Mouse (Mus musculus) intestine, postnatal 0 days (tissue): ENCODE measurements at regions not wholly inside any gene's neighbourhood (a gene's known extent, or its start where the extent isn't known, plus 50 kb on each side); places are given as distances from the start of the nearest gene placed in this dataset.

Source experiments
- ATAC-seq: fragments of 200-750 bp; cut with Nextera tagmentation; 2 replicates; pipeline ENCODE4 v1.8.0; 2017; ENCODE audit warnings: mild to moderate bottlenecking, moderate TSS enrichment, moderate library complexity
- H3K27ac ChIP-seq: fragments of 300-500 bp; sonication (generic); 2 replicates; pipeline ENCODE4 v1.5.1; 2014; ENCODE audit warnings: mild to moderate bottlenecking, low read depth, low read length, moderate library complexity
- H3K27me3 ChIP-seq: fragments of 300-500 bp; sonication (generic); replicated peaks from 2 replicates; pipeline ENCODE4 v1.6.1; 2014; ENCODE audit warnings: low read length, mixed read lengths; ENCODE audit not compliant: control insufficient read depth, insufficient read depth
- H3K36me3 ChIP-seq: fragments of 300-500 bp; sonication (generic); 2 replicates; pipeline ENCODE4 v1.6.1; 2014; ENCODE audit warnings: mild to moderate bottlenecking, moderate library complexity; ENCODE audit not compliant: control insufficient read depth, insufficient read depth
- H3K4me1 ChIP-seq: fragments of 300-500 bp; sonication (generic); replicated peaks from 2 replicates; pipeline ENCODE4 v1.6.1; 2014; ENCODE audit warnings: antibody characterized with exemption, low read length, mixed read lengths; ENCODE audit not compliant: control insufficient read depth, insufficient read depth
- H3K4me2 ChIP-seq: fragments of 300-500 bp; sonication (generic); replicated peaks from 2 replicates; pipeline ENCODE4 v1.6.1; 2014; ENCODE audit warnings: low read depth, mild to moderate bottlenecking, moderate library complexity
- H3K4me3 ChIP-seq: fragments of 300-500 bp; sonication (generic); 2 replicates; pipeline ENCODE4 v1.5.1; 2014; ENCODE audit warnings: low read depth, low read length
- H3K9ac ChIP-seq: fragments of 300-500 bp; sonication (generic); 2 replicates; pipeline ENCODE4 v1.6.1; 2014; ENCODE audit warnings: mild to moderate bottlenecking, low read depth, low read length
- H3K9me3 ChIP-seq: fragments of 300-500 bp; sonication (generic); 2 replicates; pipeline ENCODE4 v1.6.1; 2016; ENCODE audit warnings: mixed run types; ENCODE audit not compliant: control insufficient read depth
- CTCF ChIP-seq: sonication (generic); IDR thresholded peaks from 2 replicates; pipeline ENCODE4 v1.5.1; 2016; ENCODE audit warnings: low read depth, mild to moderate bottlenecking, control low read depth, antibody characterized with exemption, moderate library complexity
- WGBS: fragments of 180-500 bp; shearing (Covaris S2); extraction: QIAGEN DNeasy Blood & Tissue Kit; methylation state at CpG from one replicate; pipeline ENCODE4 v1.1.7; 2014; 5-methylcytosine and 5-hydroxymethylcytosine counted together

DNA sequence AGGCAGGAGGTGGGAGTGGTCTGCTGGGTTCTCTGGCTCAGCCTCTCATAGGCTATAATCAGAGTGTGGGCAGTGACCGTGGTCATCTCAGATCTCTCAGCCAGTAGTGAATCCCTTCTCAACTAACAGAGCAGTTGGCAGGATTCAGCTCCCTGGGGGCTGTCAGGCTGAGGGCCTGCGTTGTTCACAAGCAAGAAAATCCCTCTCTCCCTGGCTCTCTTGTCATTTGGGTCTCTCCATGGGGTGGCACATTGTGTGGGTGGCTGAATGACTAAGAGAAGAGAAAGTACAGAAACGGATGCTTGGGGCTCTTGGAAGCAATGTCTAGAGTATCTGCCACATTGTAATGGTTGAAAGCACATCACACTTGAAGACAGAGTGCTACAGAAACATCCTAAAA is 542.0 kb upstream of the Adam5 start:
- no peak overlapping the region for H3K4me2 ChIP-seq
- WGBS: 58% methylated on average over 3 of the region's 3 CpGs
- no peak overlapping the region for H3K4me3 ChIP-seq
- H3K4me1 ChIP-seq: no peaks in the 10 kb centered on the region
- no peaks in the 10 kb centered on the region for H3K9me3 ChIP-seq
- TF ChIP-seq CTCF: no peak
- no peak overlapping the region for H3K27ac ChIP-seq
- ATAC-seq: no peak
- no peak overlapping the region for H3K9ac ChIP-seq
- H3K36me3 ChIP-seq: no peaks in the 10 kb centered on the region
- H3K27me3 ChIP-seq: no peaks in the 10 kb centered on the region

DNA sequence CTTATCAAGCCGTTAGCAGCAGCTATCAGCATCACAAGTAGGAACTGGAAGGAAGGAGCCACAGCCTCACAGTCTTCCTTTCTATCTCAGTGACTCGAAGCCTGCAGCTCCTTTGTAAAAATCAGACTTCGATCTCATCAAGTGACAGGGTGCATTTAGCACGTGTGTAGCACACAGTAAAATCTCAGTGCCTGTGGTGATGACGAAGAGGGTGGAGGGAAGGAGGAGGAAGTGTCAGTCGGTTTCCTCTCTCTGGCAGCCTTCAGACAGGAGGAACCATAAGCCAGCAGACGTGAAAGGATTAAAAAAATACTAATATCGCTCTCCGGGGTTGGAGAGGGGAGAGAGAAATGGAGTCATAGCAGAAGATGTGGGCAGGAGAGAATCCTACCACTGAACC is 538.5 kb upstream of the Adam5 start:
- H3K9me3 ChIP-seq: no peaks in the 10 kb centered on the region
- no peak for ATAC-seq
- H3K27me3 ChIP-seq: no peaks in the 10 kb centered on the region
- H3K9ac ChIP-seq: no peak overlapping the region
- H3K27ac ChIP-seq: no peak overlapping the region
- H3K4me2 ChIP-seq: no peak overlapping the region
- H3K4me3 ChIP-seq: no peak overlapping the region
- 51% methylated on average over 9 of the region's 9 CpGs for WGBS
- H3K4me1 ChIP-seq: no peaks in the 10 kb centered on the region
- H3K36me3 ChIP-seq: no peaks in the 10 kb centered on the region
- TF ChIP-seq CTCF: no peak

DNA sequence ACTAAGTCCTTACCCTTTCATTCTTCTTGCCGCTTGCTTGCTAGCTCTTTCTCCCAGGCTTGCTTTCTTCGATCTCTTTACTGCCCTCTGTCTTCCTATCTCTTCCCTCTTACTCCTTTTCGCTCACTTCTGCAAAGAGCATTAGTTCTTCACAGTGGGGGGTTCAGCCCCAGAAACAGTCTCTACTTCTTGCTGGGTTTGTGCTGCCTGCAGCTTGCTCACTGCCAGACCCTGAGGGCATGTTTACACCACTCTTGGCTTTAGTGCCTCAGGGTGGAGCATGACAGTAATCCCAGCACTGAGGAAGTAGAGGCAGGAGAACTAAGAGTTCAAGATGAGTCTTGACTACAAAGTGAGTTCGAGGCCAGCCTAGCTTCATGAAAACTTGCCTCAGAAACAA is 538.0 kb upstream of the Adam5 start:
- no peak for ATAC-seq

DNA sequence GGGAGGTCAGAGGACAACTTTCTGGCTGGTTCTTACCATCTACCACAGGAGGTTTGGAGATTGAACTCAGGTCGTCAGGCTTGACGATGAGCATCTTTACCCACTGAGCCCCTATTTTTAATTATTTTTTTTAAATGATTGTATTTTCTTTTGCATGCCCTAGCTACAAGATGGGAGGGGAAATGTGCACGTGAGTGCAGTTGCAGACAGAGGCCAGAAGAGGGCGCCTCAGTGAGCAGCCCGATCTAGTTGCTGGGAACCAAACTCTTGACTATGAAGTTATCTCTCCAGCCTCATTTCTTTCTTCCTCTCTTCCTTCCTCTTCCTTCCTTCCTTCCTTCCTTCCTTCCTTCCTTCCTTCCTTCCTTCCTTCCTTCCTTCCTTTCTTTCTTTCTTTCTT is 537.3 kb upstream of the Adam5 start:
- TF ChIP-seq CTCF: peak; percentile 32; the same call in 1 of the 2 replicates

More for the DNA sequence above, 538.0 kb upstream of the Adam5 start:
- Histone ChIP-seq H3K4me2 (no peak overlapping the region), H3K27ac (no peak overlapping the region), H3K9me3 (no peaks in the 10 kb centered on the region), H3K4me3 (no peak overlapping the region), H3K4me1 (no peaks in the 10 kb centered on the region), H3K36me3 (no peaks in the 10 kb centered on the region), H3K9ac (no peak overlapping the region), H3K27me3 (no peaks in the 10 kb centered on the region)
- 66% methylated on average over 4 of the region's 4 CpGs for WGBS
- TF ChIP-seq CTCF: no peak

DNA sequence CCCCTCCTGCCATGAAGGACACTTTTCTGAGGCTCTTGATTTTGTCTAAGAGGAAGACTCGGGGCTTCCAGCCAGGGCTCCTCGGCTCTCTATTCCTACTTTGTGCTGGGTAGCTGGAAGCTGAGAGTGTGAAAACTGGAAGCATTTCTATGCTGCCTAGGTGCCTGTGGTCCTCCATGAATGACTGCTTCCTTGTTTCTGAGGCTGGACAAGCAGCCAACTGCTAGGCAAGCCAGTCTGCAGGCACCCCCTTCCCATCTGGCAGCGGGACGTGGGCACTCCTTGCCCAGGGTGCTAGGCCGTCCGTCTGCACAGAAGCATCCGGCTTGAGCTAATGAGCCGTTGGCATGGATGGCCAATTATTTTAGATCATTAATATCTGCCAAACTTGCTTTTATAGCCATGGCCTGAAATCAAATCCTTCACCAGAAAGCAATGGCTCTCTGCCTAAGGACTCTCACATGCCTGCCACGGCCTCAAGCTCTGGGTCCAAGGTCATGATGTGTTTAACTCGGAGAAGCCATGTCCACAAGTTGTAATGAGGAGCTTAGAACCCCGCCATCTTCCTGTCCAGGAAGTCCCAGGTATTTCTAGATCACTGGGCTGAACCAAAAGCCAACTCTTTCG is 534.5 kb upstream of the Adam5 start:
- Histone ChIP-seq H3K36me3 (no peaks in the 10 kb centered on the region), H3K27ac (no peak overlapping the region), H3K27me3 (no peaks in the 10 kb centered on the region), H3K4me3 (no peak overlapping the region), H3K9ac (no peak overlapping the region), H3K4me2 (no peak overlapping the region), H3K9me3 (no peaks in the 10 kb centered on the region), H3K4me1 (no peaks in the 10 kb centered on the region)
- no peak for TF ChIP-seq CTCF
- ATAC-seq: no peak
- 92% methylated on average over 12 of the region's 12 CpGs for WGBS

More for the DNA sequence above, 537.3 kb upstream of the Adam5 start:
- Histone ChIP-seq H3K4me1 (no peaks in the 10 kb centered on the region), H3K9me3 (no peaks in the 10 kb centered on the region), H3K4me2 (no peak overlapping the region), H3K36me3 (no peaks in the 10 kb centered on the region), H3K4me3 (no peak overlapping the region), H3K27ac (no peak overlapping the region), H3K27me3 (no peaks in the 10 kb centered on the region), H3K9ac (no peak overlapping the region)
- no peak for ATAC-seq
- WGBS: 85% methylated on average over 5 of the region's 5 CpGs

DNA sequence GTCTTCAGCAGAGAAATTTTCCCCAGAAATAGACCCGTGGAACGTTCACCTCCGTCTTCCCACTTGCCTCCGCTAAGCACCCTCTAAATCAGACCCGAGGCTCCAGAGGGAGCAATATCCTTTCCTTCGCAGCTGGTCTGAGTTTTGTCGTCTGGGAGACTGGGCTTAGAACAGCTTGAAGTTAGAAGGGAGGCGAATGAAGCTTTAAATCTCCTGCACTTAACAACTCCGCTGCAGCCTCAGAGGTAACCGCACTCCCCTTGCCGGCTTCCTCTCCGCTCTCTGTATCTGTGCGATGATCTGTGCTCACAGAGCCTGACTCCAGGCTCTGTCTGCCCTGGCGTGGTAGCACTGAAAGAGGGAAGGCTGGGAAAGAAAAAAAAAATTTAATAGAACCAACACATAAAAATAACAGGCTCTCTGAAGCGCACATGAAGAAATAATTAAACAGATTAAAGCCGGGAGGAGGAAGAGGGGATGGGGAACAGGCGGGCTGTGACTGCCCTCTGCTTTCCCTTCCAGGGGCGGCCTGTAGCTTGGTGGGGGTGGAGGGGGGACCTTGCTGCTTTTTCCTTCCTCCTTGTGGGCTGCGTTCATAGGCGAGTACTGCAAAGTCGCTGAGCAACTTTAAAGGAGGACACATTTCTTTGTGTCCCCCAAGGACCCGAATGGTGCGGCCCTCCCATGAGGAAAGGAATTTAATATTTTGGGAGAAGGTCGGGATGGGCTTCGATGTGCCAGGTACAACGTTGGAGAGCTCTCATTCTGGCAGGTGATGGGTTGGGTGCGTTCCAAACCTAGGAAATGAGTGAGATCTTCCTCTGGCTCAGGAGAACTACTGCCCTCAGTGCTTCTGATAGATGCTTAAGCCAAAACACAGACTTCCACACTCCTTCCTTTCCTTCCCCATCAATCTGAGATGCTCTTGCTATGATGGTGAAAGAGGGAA is 529.9 kb upstream of the Adam5 start:
- Histone ChIP-seq H3K4me3 (no peak overlapping the region), H3K27me3 (no peaks in the 10 kb centered on the region; the same call in 1 of the 2 replicates), H3K4me2 (peak overlapping the region; percentile 10; the same call in 1 of the 2 replicates), H3K27ac (no peak overlapping the region), H3K9ac (no peak overlapping the region), H3K36me3 (no peaks in the 10 kb centered on the region), H3K4me1 (no peaks in the 10 kb centered on the region), H3K9me3 (no peaks in the 10 kb centered on the region)
- 0 out of 2 replicates have a peak, but pooled peaks have one; percentile 10 for TF ChIP-seq CTCF
- ATAC-seq: no peak
- 13% methylated on average over 27 of the region's 27 CpGs for WGBS
